Comparison of ENCODE assay signal across 18 mouse cellular contexts in the genomic region with DNA sequence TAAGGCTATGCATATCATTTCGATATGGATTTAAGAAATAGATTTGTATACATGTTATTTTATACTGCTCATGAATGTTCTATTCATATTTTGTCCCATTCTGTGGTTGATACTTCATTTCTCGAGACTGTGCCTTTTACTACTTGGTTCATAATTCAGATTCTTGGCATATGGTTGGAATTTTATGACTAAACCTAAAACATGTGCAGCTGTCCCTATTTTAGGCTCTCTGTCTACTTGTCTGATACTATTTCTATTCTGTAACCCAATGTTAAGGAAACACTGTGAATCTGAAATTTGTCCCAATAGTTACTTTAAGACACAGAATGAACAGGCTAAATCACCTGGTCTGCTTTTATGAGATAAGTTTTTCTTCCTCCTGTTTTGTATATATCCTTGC.
A peak's percentile ranks its signal among the peaks of the same experiment; 100 is the strongest.
DNase-seq lines count a peak whose midpoint lies in the region.
"Had no signal": no experiment of that assay in that cellular context is flagged by ENCODE, and none has a peak within 500 bp of the region (broad histone marks: within the 10 kb centered on the region; RNA-seq: fewer than 3 reads in every experiment).

No protein-coding gene starts in this region.

- intact Hi-C loops in left cerebral cortex, postnatal 25 days (cut with DNase I), result loop anchor here (5.0 to 10.0 kb wide), 2 partner anchors 93 to 565 kb away; no protein-coding TSS in a partner anchor

- DNase-seq in left cerebral cortex, postnatal 25 days (ENCODE audit: low spot score in 2 of 2), result peak; percentile 2 to 63
- no peak for DNase-seq in left cerebral cortex, adult 9 months (ENCODE audit: low spot score in 2 of 2)
- peak; percentile 40 for DNase-seq in NIH3T3 (ENCODE audit: low read depth)
- peak; percentile 10 for DNase-seq in fibroblast of lung, adult 2 months (ENCODE audit: low read depth)
- no peak for DNase-seq in layer of hippocampus, adult 9-11 months
- no peak for DNase-seq in right cerebral cortex, postnatal 25 days
- DNase-seq: adrenal gland, adult 2 months; adrenal gland, postnatal 14 days; cerebellum, adult 11-12 months; cerebellum, adult 8-10 months; cerebellum, postnatal 10 days; cerebellum, postnatal 36 days; embryo, embryonic 11 days; gastrocnemius, postnatal 25 days; heart, adult 18-20 months; heart, postnatal 14 days; heart, postnatal 4 days; kidney, adult 18-20 months had no signal

Comparison
In these comparisons a context has a peak if more than half of its experiments do, and no peak if none do; other contexts are left out.
1. DNase-seq: peak in left cerebral cortex, postnatal 25 days (2 of 2), NIH3T3 (single experiment) and fibroblast of lung, adult 2 months (single experiment); none in left cerebral cortex, adult 9 months (0 of 2), layer of hippocampus, adult 9-11 months (single experiment) and right cerebral cortex, postnatal 25 days (single experiment).